Mouse (Mus musculus): ENCODE data around the gene Camk2g.
A peak's percentile ranks its signal among the peaks of the same experiment; 100 is the strongest.

The Camk2g gene

DNA sequence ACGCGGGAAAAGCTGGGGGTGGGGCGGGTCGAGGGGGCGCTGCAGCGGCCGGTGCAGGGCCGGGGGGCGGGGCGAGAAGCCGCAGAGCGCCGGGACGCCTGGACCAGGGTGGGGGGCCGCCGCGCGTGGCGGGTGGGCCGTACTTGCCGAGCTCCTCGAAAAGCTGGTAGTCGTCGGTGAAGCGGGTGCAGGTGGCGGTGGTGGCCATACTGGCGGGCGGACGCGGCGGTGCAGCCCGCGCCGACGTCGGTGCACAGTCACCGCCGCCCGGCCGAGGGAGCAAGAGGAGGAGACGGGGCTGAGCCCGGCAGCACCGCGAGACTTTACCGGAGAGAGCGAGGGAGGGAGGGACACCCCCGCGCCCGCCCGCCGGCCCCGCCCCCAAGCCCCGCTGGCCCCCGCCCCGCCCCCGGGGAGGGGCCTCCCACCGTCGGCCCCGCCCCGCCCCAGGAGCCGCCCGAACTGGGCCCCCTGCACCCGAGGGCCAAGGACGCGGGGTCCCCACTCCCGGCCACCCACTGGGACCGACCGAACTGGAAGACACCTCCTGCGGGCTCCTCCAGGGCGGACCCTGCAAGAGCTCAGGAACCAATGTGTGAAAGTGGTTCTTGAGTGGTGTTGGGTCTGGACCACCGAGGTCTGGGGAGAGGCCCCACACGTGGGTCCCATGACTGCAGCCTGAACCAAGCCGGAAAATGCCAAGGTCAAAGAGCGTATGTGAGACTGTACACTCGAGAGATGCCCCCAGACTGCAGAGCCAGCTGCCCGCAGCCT lies at the start of gene Camk2g:
Gene Camk2g, minus strand, starts transcription at position 331 of the 774 bp plus-strand sequence.
- peak; percentile 86 for DNase-seq

DNA sequence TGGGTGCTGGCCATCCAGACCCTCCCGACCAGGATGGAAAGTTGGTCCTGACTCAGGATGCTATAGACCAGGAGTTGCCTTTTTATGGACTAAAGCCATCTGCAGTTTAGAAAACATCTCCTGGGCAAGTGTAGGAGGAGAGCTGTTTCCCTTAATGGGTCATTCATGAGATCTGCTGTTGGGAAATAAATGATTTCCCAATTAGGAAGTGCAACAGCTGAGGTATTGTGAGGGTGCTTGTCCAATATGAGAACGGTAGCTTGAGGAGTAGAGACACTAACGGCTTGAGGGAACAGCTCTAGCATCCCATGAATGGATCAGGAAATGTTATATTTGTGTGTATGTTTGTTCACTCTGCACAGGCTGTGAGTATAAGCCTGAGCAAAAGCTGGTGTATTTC lies 48.7 kb upstream of the Camk2g start:
- peak; percentile 52 for DNase-seq

DNA sequence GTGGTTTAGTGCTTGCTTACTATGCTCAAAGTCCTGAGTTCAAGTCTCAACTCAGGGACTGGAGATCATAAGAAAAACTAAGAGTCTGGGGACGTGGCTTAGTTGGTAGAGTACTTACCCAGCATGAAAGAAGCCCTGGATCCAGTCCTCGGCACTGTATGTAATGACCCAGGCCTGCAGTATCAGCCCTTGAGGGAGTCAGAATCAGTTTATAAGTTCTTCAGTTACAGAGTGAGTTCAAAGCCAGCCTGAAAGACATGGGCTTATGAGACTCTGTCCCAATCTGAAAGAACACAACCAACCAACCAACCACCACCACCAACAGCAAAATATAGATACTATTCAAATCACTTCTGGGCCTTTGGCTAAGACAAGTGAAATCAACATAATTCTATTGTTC lies 47.6 kb upstream of the Camk2g start:
- DNase-seq, result no peak

DNA sequence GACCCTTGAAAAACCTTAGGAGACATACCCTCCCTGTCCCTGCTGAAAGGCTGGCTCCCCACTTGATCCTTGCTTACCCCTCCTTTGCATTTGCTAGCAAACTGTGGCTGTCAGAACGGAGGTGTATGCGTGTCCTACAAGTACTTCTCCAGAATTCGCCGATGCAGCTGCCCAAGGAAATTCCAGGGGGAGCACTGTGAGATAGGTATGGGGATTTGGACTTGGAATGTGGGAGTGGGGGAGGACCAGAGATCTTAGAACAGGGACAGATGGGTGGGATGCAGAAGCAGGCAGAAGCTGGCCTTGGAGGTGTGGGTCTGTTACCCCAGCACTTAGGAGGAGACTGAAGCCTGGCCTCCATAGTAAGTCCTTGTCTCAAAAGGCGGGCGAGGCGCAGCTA lies 43.8 kb upstream of the Camk2g start:
- no peak for DNase-seq

DNA sequence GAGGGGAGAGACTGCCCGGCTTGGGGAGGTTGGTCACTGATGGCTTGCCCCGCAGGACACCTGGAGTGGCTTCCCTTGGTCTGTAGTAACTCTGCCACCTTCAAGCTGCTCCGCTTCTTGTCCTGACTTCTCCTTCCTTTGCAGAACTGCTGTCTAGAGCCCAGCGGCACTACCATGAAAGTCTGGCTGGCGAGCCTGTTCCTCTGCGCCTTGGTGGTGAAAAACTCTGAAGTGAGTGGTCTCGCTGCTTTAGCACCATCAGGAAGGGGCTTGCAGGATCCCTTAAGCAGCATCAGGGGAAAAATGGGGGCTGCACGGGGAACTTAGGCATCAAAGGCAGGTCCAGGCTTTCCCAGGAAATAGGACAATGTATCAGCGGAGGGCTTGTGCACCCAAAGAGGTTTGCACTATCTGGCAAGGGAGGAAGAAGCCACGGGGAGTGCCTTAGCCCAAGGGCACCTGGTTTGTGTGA lies 43.1 kb upstream of the Camk2g start:
- no peak for DNase-seq

DNA sequence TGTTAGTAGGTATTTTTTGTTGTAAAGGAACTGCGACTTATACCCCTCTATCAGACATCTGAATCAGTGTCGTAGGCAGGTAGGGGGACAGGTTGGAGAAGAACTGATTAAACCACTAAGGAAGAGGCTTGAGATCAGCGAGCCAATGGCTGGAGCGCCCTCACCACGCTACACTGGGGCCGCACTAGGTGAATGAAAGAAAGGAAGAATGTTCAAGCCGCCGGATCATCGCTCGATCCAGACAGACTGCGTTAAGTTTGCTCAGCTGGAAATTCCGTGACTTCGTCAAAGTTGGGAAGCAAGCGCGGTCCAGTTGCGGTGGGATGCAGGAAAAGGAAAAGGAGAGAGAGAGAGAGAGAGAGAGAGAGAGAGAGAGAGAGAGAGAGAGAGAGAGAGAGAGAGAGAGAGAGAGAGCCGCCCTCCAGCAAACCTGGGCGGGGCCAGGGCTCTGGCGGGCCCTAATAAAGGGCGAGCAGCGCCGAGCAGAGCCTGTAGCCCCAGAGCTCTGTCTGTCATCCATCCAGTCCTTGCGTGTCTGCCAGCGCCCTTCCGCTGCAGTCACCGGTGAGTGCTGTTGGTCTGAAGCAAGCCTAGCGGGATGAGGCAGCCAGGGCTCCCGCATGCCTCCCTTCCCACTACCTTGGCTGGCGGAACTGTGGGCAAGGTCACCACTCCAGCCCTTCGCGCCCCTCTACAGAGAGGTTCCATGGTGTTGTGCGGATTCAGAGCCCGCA lies 42.5 kb upstream of the Camk2g start, which contains the start of gene Plau:
Gene Plau, plus strand, starts transcription at position 490 of the 734 bp plus-strand sequence.
- DNase-seq, result peak; percentile 69

DNA sequence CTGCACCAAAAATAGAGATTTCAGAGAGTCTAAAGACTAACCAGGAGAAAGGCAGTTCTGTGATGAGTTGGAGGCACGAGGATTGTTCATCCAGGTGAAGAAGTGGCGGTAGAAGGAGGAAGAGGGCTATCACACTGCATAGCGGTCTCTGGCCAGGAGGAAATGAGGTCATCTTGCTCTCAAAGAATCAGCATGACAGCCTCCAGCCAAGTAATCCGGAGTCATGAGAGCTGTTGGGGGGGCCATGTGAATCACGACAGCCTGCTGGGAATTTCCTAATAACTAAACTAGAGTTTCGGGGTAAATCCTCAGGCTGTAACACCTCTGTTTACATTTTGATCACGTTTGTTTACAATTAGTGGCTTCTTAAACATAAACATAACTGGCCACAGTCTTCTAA lies 40.2 kb upstream of the Camk2g start:
- peak; percentile 42 for DNase-seq

DNA sequence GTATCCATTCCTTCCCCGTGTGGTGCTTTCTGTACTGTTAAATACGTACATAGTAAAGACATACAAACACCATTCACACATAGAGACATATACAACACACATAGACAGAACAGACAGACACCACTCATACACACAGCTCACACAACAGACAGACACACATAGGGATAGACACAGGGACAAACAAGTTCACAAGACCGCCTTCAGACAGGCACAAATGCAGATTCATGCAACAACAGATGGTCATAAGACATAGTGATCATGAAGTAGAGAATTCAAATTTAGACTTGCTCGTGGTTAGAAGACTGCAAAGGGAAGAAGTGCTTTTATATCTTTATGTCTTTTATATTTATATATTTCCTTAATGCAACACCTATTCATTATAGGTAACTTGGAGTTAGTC lies 39.6 kb upstream of the Camk2g start:
- DNase-seq, result no peak

DNA sequence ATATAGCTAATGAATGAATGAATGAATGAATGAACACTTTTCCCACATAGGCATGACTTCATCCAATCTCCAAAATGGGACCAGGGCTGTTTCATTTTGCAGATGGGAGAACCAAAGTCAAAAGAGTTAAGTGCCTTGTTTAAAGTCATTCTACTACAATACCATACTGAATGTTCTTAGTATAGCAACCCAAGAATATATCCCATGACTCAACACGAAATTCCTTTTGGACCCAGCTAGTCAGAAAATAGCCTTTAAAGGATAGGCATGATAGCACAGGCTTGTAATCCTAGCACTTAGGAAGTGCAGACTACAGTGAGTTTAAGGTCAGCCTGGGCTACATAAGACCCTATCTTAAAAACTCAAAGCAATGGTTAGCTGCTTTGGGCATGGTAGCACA lies 38.0 kb upstream of the Camk2g start:
- DNase-seq, result no peak

DNA sequence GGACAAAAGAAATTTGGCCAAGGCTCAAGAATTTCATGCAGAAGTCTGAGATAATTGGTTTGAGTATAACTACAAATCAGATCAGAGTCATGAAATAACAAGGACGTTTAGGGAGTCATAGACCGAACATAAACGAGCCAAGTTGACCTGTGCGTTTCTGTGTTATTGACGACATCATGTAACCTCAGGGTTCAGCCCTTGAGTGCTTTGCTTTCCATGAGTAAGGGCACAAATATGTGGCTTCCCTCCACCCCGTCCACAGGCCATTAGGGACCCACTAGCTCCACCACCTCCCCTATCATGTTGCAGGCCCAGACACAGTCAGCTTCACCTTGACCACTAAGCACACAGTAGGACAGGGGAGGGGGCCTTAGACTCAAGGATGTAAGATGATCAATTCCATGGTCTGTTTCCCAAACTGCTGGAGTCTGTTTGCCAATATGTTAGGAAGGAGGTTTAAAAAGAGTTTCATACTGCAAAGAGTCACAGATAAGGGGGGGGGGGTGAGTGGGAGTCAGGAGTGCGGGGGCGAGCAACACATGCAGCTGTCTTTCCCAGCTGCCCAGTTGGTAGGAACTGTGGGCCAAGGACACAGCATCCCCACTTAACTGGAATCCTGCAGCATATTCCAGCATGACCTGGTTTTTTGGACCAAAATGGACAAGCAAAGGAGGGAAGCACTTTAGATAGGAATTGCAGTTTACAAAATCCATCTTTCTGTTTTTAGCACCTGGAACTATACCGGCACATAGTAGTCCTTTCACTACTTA lies 37.4 kb upstream of the Camk2g start:
- DNase-seq, result no peak

DNA sequence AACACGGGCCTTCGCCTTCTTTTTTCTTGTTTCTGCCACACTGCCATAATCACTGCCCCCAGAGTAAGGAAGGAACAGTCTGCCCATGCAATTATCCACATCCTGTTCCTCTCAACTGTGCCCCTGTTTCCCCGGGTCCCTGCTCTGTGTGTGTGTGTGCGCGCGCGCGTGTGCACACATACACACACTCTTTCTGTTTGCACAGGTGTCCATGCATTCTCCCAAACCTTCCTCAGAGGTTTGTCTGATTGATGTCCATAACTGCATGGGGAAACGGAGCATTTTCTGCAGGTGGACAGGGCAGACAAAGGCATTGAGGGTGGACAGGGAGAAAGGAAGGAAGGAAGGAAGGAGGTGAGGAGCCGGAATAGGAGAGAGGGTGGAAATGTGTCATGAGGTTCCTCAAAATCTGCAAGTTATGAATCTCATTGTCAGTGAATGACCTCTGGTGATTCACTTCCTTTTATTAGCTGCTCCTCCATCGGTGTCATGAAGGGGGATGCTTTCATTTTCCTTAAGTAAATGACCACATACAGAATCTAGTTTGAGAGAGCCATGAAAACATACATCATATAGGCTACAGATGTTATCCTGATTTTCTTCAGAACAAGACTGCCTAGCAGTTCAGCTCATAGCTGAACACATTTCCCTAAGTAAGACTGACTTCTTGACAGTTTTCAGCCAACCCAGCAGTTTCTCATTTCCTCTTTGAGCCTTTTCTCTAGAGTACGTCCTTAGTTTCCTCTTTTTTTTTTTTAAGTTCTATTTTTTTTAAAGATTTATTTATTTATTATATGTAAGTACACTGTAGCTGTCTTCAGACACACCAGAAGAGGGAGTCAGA lies 35.9 kb upstream of the Camk2g start:
- no peak for DNase-seq

DNA sequence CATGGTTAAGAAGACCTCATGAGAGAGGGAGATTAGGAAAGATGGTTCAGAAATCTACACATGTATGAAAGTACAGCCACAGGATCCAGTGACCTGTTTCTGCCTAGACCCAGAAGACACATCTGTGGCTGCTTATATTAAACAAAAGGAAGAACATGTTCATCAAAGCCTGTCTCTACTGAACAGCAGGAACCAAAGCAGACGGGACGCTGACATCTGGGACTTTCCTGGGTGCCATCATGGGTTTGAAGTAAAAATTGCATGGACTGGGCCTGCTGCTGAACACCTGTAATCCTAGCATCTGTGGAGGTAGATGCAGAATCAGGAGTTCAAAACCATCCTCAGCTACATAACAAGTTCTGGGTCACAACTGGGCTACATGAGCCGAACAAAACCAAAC lies 34.6 kb upstream of the Camk2g start:
- no peak for DNase-seq

DNA sequence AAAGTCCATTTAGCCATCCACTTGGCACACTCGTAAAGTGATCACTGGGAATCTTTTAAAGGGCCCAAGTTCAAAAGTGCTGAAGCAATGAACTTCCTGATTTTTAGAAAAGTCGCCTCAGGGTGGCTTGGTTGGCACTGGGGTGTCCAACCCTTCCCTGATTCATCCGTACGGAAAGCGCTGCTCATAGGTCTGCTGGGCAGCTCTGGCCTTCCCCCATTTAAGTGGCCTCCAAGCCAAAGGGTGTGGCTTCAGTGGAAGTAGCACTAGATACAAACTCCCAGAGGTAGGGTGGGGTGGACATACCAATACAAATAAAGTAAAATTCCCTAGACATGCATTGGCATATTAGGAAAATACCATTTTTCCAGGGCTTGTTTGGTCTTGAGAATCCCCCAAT lies 33.6 kb upstream of the Camk2g start:
- peak; percentile 34 for DNase-seq

DNA sequence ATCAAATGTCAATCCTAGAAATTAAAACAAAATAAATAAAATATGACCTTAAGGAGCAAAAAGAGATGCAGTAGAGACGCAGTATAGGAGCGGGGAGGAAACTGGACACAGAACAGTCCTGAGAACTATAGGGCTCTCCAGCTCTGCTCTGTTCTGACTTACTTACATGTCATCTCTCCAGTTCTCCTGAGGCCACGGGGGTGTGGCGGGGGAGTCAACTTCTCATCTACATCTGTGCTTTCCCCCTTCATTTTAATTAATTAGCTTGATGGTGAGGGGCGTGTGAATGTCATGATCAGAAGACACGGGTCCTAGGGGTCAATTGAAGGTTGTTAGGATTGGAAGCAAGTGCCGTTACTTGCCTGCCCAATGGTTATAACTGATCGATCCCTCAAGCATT lies 33.2 kb upstream of the Camk2g start:
- DNase-seq, result no peak

DNA sequence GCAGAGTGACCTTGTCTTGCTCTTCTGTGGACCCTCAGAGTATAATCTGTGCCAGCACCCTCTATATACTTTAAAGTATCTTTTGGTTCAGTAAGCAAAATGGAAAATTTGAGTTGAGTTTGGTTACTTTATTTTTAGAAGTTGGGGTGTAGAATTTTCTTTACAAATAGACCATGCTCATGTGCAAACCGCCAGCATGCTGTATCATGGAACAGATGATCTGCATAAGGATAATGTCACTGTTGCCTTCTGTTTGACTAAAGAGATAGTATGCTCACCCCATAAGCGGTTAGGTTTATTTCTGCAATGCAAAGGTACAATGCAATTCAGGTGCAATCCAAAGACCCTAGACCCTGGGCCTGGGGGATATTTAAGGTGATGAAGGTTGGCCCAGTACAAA lies 31.6 kb upstream of the Camk2g start:
- no peak for DNase-seq

DNA sequence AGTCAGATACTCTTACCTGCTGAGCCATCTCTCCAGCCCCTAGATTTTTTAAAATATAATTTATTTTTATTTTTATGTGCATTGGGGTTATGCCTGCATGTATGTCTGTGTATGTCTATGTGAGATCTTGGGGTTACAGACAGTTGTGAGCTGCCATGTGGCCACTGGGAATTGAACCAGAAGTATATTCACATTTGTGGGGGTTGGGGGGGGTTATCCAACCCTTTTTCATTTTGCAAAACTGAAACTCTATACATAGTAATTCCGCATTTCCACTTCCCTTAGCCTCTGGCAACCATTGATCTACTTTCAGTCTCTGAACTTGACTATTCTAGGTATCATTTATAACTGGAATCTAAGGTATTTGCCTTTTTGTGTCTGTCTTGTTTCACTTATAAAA lies 30.6 kb upstream of the Camk2g start:
- DNase-seq, result no peak

DNA sequence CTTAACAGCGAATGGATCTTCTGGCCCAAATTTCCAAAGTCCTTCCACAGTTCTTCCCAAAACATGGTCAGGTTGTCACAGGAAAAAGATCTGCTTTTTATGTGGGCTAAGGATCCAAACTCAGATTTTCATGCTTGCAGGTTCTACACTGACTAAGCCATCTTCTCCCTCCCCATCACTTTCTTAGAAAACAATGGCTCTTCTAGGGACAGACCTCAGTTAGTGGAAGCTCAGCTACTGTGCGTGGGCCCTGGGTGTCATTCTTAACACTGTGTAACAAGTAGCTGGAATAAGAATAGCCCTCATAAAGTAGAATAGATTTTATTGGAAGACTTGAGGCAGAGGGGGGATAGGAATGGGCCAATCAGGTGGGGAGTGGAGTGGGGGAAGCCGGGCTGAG lies 21.6 kb upstream of the Camk2g start:
- DNase-seq, result no peak

DNA sequence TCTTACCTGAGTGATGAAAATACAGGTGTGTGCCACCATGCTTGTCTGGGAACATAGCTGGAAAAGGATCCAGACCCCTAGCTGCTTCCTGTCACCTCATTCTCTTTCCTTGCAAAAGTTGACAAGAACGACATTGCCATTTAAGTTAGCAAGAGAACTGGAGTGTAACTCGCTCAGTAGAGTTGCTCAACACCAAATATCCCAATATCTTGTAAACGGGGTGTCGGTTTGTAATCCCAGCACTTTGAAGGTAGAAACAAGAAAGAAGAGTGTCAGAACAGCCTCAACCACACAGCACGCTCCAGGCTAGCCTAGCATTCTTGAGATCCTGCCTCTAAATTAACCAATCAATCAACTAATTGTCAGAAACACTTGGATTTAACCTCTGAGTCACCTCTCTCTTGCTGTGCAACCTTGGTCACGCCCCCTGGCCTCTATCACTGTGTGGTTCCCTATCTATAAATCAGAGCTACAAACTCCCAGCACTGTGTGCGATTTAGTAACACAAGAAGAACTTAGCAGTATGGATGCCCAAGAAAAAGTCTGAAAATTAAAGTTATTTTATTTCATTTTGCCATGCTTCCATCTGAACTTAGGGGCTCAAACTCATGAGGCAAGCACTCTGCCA lies 18.0 kb upstream of the Camk2g start:
- DNase-seq, result no peak

DNA sequence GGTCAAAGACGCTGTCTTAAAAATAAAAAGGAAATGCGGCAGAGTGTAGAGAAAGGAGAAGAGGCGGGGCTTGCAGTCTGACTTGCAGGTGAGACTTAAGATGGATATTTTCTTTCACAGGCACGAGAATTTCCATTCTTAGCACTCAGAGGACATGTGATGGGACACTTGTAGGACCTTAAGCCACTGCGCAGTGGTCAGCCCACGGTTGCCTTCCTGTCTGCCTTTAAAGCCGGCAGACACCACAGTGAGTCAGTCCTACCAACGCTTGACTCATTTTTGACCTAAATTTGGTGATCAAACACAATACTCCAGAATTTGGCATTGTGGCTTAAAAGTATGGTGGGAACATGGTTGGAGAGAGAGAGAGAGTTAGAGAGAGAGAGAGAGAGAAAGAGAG lies 17.3 kb upstream of the Camk2g start:
- no peak for DNase-seq

DNA sequence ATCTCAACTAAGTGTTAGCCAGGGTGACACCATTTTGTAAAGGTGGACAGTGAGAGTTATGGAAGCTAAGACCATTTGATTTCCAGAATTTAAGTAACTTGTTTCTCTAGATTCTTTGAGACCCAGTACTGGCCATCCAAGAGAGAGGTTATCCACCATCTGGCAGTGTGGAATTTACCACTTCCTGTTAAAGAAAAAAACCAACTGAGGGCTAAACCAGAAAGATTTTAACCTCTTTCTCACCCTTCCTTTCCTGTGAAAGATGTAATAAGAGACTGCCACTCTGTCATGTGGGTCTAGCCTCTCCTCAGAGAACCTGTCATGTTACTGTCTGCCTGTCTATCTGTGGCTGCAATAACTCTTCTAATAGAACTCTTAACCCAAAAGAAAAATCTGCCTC lies 15.9 kb upstream of the Camk2g start:
- no peak for DNase-seq

DNA sequence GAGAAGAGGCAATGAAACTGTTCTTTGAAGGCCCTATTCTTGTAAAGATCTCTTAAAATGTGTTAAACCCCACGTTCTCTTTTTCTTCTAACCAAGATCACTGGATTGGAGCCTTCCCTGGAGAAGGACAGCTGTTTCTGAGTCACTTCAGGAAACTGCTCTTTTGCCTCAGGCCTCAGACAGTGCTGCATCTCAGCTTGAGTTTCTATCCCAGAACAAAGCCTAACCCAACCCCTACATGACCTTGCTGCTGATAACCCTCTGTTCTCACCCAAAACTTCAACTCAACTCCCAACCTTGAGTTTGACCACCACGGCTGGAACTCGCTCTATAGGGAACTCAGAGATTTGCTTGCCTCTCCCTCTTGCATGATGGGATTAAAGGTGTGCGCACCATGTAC lies 15.5 kb upstream of the Camk2g start:
- DNase-seq, result no peak

Data from lung, postnatal 36 days (tissue).